Mouse (Mus musculus) testis, adult 2 months (tissue): ENCODE results near the gene Tmem269.

Experiments used
- CTCF ChIP-seq: fragments of 200-500 bp; IDR thresholded peaks from 2 replicates; pipeline ENCODE4 v1.5.1; 2012; ENCODE audit warnings: low read depth, mild to moderate bottlenecking, inconsistent platforms, low read length, moderate library complexity; ENCODE audit not compliant: control insufficient read depth, insufficient read depth, insufficient replicate concordance
- POLR2A ChIP-seq: fragments of 200-500 bp; IDR thresholded peaks from 2 replicates; pipeline ENCODE4 v1.6.1; 2012; ENCODE audit warnings: low read depth, mild to moderate bottlenecking, inconsistent platforms, low read length, moderate library complexity; ENCODE audit not compliant: control insufficient read depth

GRCm38 (mm10) chr4:119181456-119181855 lies 36.6 kb downstream of the Tmem269 start:
- TF ChIP-seq POLR2A, result no peak
- no peak for TF ChIP-seq CTCF
